Mouse (Mus musculus) cerebellum, adult 2 months (tissue): ENCODE results near the gene Hltf.

Source experiments
- CTCF ChIP-seq: fragments of 200-500 bp; IDR thresholded peaks from 2 replicates; pipeline ENCODE4 v1.5.1; 2011; ENCODE audit warnings: low read depth, mild to moderate bottlenecking, control low read depth, low read length, moderate library complexity, borderline replicate concordance; ENCODE audit not compliant: insufficient read depth
- POLR2A ChIP-seq: fragments of 200-500 bp; IDR thresholded peaks from 2 replicates; pipeline ENCODE4 v1.6.1; 2011; ENCODE audit warnings: low read length, control low read depth, borderline replicate concordance; ENCODE audit not compliant: insufficient read depth

DNA sequence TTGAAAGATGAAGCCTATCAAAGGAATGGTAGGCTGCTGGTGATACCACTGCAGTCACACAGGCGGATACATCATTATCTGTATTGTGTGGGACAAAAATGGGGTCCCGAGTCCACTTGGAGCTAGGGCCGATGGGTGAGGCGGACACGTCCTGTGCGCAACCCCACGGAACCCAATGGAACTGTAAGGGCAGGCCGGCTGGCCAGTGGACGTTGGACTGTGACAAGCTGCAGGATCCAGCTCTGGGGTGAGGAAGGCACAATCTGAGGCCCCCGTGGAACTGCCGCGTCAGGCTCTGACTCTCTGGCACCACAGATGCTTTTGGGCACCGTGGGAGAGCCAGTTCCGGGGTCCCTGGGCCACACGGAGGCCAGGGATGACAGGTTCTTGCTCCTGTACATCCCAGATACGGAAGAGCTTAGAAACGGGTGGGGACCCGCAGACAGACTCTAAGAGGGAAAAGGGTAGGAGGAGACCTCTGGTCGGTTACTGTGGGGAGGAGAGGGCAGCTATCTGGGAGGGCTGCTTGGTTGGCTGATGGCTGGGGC, 61.5 kb downstream of the Hltf start:
- TF ChIP-seq POLR2A, result no peak
- no peak for TF ChIP-seq CTCF
